Mouse (Mus musculus) urinary bladder, postnatal 10 days (tissue): ENCODE results near the gene Ranbp1.
"Not testable (repeated sequence)": the region's sequence is repeated elsewhere in the genome, so short reads cannot be mapped to it uniquely, and the experiment has no call there.

Experiments used
- DNase-seq: peaks from one replicate; pipeline ENCODE4 v3.0.0; 2022; ENCODE audit warnings: low spot score

The Ranbp1 gene

DNA sequence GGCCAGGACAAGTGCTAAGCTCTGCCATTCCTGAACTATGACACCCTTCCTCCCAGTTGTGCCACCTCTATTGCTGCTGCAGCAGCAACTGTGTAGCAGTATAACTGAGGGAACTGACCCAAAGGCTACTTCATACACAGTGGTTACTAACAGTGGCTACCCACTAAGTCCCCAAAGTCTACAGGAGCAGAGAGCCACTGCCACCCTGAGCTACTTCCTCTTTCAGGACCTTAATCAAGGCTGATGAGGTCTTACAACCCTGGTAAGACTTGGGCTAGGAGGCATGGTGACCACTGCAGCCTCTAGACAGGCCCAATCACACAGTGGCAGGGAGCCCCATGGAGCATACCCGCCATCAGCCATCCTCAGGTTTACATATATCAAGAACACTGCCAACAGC is 46.5 kb downstream of the Ranbp1 start:
- DNase-seq: no peak

DNA sequence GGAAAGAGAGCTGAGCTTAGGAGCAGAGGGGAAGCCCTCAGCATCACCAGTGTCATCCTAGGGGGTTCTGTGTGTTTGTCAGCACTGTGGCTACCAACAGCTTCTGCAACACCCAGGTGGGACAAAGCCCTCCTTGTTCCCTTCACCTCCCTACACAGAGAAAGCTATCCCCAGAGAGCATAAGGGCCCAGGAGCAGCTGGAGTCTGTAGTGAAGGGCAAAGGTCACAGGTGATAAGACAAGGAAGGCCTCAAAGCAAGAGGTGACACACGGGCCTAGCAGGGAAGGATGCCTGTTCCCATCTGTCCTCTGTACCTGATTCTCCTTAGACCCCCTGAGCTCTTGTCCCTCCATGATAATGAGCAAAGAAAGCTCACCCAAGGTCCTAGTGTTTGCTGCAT is 46.9 kb downstream of the Ranbp1 start:
- no peak for DNase-seq

DNA sequence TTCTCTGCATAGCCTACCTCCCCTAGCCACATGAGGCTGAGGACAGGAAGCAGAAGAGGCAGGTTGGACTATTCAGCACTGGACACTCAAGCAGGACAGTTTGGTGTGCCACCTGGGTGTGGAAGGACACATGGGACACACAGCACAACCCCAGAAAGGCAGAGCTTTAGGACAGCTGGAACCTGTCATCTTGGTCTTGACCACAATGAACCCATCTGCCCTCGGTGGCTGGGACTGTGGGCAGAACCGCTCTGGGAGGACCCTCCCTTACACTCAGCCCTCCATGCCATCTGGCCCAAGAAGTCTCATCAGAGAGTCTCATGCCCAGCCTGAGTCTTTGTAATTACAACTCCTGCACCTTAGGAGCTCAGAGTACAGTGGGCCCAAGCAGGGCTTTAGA is 48.5 kb downstream of the Ranbp1 start:
- DNase-seq: no peak

DNA sequence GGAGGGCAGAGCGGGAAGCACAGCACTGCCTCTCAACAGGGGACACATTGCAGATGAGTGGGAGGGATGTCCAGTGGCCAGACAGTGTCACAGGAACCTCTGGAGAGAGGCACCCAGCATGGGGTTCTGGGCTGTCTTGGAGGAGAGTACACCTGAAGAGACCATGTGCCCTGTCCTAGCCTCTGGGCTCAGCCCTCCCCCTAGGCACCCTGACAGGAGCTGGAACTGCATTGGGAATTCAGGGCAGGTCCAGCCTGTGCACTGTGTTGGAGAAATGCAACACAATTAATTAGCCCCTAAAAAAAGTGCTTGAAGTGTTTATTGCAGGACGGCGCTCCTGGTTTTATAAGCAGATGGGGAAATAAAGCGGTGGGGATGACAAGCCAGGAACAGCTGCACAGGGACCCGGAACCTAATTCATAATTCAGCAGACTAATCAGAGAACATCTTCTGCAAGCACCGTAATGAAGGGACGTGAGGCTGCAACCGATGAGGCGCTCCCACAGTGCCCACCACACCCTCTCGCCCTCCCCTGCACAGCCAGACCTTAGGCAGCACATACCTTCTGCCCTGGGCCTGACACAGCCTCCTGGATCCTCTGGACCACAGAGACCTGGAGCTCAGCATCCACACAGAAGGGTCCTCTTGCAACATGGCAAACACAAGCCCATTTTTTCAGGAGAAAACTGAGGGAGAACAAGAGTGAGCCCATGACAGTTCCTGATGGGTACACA is 50.0 kb downstream of the Ranbp1 start:
- no peak for DNase-seq

DNA sequence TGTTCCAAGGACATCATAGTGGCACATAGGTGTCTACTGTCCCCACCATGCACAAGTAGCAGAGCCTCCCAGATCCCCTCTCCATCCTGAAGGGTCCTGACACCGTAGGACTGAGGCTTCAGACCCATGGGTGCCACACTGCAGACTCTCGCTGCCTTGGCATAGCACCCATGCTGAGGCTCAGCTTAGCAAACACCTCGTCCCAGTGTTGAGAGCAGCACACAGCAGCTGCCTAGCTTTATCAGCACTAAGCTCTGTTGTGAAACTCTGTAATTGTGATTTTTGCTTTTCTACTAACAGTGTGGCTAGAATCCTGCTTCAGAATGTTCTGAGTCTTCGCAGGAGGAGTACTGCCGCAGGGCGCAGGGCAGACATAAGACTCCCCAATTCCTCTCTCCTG is 50.7 kb downstream of the Ranbp1 start:
- no peak for DNase-seq

DNA sequence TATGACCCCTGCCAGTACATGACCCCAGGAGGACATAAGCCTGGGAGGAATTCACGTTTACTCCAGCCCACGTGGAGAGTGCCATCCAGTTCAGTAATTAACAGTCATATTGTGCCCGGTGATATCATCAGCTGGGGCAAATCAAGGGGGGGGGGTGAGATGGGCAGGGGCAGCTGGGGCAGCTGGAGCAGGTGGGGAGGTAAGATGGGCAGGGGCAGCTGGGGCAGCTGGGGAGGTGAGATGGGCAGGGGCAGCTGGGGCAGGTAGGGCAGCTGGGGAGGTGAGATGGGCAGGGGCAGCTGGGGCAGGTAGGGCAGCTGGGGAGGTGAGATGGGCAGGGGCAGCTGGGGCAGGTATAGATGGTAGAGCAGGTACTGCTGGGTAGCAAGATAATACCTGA is 53.0 kb downstream of the Ranbp1 start:
- not testable (repeated sequence) for DNase-seq

DNA sequence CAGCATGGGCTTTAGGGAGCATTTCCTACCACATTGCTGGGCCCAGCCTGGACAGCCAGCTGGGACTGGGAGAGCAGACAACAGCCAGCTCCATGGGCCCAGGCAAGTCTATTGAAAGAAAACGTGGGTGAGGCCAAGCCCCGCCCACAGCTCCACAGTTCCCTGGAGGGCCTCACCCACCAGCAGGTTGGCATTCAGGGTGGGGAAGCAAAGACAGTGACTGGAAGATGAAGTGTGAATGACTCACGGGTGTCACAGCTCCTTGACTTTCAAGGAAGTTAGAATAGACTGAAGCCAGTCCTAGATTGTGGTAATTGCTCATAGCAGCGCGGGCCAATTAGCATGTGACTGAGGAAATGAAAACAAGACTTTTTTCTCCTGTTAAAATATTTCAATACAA is 53.5 kb downstream of the Ranbp1 start:
- DNase-seq: no peak

DNA sequence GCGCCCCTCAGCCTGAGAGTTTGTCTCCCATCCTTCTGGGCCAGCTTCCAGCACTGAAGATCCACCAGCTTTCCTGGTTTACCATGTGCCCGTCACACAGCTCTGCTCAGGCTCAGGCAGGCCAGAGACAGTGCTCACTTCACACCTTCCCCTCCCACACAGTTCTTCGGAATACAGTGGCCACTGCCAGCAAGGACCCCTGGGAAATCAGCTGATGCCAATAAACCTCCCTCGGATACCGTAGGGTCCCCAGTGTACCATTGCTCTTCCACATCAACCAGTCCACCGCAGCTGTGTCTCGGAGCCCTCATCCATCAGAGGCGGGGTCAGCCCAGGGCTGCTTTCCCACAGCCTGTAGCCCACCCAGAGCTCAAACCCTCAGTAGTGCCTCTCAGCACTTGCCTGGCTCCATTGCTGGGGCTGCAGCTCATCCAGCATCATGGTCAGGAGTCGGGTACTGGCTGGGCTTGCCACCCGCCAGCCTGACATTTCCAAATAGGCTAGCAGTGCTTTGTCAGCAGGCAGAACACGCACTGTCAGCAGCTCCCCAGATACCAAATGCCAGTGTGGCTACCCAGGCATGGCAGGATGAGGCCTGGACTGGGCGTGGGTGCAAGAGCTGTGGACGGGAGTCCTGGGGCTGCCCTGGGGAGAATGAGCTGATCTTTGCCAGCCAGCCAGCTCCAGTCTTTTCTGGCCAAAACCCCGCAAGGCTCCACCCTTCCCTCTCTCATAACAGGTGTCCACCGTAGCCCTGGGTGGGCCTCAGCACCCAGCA is 54.1 kb downstream of the Ranbp1 start:
- no peak for DNase-seq

DNA sequence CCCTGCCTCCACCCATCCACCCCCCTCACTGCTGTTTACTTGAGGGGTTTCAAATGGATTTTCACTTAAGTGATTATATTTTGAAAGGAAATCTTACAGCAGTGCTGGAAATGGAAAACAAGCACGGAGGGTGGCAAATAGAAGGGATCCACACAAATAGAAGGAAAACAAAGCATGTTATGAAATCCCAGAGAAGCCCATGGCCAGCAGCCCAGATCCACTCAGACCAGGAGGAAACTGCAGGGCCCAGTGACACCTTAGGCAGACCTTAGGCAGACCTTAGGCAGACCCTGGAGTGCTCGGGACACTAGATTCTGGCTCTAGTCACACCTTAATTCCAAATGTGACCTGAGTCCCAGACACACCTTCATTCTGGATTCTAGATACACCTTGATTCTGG is 57.5 kb downstream of the Ranbp1 start:
- DNase-seq: no peak
